Mouse (Mus musculus) cerebellum, adult 9-11 months (tissue): ENCODE data around the gene Ifngr1.

Experiments used
- DNase-seq: peaks from one replicate; pipeline ENCODE4 v3.0.0; 2022

Ifngr1 gene

DNA sequence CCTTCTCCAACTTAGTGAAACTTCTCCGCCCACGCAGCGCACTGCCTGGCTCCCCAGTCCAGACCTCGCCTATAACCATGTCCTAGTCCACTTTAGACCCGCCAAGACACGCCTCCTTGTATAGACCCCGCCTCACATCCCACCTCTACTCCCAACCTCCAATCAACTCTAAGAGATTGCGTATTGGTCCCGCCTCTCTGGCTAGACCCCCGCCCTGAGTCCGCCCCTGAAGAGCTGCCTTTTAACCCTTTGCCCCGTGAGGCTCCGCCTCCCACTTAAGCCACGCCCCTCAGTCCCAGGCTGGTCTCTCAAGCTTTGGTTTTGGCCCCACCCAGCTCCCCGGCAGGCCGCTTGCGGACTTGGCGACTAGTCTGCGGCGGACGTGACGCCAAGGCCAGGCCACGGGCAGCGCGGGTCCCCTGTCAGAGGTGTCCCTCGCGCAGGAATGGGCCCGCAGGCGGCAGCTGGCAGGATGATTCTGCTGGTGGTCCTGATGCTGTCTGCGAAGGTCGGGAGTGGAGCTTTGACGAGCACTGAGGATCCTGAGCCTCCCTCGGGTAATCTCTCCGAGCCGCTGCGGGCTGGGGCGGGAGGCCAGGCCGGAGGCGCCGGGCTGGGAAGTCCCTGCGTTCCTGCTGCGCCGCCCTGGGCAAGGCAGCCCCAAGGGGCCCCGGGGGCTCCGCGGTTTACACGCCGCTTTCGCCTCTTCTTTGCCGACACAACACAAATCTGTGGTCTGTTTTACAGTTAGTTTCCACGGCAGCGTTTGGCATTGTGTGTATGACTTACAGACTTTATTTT is at the start of gene Ifngr1:
Ifngr1 (plus strand) TSS at position 309 of the 801 bp plus-strand sequence.
- peak; percentile 99 for DNase-seq

DNA sequence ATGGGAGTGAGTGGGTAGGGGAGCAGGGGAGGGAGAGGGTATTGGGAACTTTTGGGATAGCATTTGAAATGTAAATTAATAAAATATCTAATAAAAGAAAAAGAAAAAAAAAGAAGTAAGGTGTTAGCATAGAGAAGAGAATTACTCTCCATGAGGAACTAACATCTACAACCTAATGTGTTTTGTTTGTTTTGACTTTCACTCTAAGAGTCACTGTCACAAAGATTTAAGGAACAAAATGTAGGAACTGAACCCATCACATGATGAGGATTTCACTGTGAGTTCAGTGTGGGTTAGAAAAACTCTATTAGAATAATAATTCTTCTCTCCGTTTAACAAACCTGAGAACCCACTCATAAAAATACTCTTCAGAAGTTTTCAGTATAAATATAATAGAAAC is 44.9 kb upstream of the Ifngr1 start:
- DNase-seq = no peak

DNA sequence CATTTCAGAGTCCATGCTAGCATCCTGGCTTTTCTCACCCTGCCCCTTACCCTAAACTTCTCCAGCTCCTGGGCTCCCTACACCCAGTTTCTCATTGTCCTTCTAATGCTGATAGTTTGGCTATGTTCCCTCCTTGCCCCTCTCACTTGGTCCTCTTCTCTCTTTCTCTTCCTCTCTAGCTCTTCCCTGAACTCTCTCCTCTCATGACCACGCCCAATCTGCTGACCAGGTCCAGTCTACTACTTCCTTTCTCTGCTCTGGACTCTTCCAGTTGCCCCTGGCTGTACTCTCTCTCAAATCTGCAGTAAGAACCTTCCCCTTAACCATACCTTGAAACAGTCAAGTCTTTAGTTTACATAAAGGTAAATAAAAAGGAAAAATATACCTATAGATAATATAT is 43.7 kb upstream of the Ifngr1 start:
- no peak for DNase-seq

DNA sequence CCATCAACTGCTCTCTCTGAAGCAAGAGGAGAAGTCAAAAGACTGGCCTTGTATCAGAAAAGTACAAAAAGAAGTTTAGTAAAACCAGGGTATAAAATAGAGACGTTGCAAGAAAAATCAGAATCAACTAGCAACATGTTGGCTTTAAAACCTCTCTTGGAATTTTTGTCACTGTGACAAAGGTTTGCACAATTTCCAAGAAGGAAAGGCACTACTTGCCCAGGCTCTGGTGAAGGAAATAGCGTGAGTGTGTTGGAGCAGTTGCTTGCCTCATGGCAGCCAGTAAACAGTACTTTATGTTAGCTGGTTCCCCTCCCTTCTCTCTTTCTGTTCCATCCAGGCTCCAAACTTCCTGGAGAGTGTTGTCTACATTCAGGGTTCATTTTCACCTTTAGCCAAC is 43.3 kb upstream of the Ifngr1 start:
- DNase-seq = no peak

DNA sequence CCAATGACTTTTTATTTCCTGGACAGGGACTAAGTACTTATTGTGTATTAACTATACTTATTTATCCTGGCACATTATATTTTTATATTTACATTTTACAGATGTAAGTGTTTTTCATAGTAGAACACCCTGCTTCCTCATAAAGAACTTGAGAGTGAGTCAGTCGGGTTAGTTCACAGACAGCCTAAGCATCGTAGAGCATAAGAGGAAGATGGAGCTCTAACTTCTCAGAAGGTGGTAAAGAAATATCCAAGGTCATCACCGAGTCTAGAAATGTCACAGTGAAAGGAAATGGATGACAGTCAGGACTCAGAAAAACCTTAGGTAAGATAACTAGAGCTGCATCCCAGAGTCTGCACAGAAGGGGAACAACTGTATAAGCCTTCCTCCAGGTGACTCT is 40.2 kb upstream of the Ifngr1 start:
- no peak for DNase-seq

DNA sequence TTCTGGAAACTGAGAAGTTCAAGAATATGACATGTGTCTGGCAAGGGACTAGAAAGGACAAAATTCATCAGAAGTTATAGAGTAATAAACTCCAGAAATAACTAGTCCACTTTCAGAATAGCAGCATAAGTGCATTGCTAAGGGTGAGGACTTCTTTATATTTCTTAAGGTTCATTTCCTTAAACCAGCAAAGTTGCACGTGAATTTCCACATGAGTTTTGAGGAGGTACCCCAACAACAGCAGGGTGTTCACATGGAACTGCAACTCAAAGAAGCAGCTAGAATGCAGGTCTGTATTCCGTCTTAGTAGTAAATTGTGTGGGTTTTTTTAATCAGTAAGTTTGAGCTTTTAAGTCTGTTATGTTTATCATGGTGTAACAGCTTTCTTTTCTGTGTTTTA is 37.9 kb upstream of the Ifngr1 start:
- DNase-seq = no peak

DNA sequence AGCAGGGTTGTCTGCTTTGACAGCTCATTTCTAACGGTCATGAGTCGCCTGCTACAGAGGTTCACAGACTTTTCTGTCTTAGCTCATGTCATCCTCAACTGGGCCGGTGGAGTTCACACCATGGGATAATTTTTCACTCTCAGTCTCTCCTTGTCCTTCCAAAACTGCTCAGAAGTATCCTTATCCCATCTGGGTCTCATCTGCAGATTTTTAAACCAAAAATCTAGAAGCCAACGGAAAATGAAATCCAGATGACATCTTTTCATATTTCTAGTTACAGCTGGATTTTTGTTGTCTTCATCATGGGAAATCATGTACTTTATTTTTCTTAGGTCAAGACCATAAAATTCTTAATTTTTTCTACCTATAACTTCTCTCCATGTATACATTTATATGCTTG is 34.1 kb upstream of the Ifngr1 start:
- DNase-seq = no peak

DNA sequence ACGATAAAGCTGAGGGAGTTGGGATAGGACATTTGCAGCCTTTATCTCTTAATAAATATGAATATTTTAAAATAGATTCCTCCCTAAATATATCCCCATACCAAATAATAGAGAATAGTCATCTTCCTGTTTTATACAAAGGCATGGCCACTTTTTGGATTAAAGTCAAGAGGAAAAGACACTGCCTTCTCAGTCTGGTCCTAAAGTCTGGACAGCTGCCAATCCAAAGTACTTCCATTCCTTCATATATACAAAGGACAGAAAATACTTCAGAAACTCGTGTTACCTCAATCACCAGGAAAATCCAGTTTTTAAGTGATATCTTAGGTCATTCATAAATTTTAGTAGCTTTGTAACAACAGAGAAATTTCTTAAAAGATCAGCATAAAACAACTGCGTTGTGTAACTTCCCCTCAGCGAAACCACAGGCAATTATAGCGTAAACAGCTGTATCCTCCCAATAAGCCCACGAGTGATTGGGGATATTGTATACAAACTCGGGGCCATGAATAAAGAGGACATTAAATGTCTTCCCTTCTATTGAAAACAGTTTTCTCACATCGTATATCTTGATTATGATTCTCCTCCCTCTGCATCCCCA is 32.1 kb upstream of the Ifngr1 start:
- no peak for DNase-seq

DNA sequence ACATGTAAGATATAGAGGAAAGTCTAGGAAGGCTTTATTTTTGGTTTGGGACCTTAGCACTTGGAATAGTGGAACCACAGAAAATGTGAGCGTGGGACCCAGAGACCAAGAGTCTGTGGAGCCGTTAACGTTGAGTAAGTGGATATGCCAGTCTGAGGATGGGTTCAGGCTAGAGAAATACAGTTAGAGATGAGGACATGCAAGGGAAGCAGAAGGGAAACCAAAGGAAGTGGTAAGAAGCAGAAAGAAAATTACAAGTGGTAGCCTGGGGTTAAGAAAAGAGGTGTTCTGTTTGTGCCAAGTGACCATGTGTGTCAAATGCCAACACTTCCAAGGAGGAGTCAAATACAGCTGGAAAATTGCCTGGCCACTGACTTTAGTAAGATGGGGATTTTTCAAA is 29.2 kb upstream of the Ifngr1 start:
- no peak for DNase-seq

DNA sequence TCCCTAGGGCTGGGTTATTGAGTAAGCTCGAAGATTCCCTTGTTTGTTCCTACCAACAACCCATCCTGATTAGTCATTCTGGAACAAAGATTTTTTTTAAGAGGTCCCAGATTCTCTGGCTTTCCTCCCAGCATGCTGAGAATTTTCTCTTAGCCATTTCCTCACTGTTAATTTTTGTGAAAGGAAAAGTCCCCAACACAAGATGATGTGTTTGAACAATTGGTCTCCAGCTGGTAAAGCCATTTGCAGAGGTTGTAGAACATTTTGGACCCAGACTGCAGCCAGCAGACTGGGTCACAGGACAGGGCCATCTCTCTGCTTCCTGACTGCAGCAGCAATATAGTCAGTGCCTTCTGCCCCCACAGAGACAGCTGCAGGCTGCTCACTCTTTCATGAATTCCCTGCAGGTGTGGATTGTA is 28.3 kb upstream of the Ifngr1 start:
- no peak for DNase-seq

DNA sequence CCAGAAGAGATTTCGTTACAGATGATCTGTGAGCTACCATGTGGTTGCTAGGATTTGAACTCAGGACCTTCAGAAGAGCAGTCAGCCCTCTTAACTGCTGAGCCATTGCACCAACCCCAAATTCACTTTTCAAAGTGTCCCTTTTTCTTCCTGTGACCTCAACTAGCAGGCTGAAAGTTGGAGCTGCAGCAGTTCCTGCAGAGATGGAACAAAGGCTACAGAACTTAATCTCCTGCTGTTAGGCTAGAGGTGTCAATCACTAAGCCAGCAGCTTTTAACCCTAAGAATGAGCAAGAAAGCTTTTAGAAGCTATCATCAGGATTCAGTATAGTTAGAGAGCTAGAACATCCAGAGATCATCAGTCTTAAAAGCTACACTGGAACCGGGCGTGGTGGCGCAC is 24.3 kb upstream of the Ifngr1 start:
- no peak for DNase-seq

DNA sequence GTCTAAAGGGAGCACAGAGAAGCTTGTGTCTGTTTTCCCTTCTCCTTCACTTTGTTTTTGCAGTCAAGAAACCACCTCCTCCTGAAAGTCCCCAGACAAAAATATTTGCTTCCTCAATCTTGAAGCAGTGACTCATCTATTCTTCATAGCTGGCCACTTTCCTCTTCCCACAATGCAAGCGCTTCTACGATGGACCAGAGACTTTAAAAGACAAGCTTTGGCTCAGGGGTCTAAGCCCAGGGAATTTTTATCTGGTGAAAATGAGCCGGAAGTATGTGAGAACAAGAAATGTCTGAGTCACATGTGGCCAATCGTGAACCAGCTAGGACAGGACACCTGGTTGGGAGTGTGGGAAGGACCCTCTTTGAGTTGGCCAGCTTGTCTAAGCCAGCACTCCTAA is 21.5 kb upstream of the Ifngr1 start:
- DNase-seq = no peak

DNA sequence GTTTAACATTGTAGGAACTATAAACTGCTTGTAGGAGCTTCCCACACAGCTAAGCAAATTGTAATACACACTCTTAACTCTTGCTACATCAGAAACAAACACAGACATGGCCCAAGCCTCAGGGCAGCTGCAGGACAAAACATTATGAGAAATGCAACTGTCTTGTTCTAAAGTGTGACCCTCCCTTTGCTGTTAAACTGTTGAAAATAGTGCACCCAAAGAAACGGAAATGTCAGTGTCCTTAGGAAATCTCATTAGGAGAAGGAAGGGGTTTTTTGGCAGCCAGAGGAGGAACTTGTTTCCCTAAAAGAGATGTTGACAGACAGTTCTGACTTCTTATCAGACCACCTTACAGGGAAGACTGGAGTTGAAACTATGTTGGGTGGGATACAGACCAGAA is 21.0 kb upstream of the Ifngr1 start:
- no peak for DNase-seq

DNA sequence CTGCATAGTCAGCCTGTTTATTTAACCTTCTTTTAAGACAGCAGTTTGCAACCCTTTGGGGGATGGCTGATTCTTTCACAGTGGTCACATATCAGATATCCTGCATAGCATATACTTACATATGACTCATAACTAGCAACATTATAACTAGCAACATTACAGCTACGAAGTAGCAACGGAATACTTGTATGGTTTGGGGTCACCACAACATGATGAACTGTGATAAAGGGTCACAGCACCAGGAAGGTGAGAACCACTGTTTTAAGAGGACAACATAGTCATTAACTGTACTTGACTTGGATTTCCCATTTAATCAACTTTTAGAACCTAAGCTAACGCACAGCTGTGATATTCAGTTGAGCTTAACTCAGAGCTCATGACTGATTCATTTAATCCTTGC is 14.2 kb upstream of the Ifngr1 start:
- no peak for DNase-seq

DNA sequence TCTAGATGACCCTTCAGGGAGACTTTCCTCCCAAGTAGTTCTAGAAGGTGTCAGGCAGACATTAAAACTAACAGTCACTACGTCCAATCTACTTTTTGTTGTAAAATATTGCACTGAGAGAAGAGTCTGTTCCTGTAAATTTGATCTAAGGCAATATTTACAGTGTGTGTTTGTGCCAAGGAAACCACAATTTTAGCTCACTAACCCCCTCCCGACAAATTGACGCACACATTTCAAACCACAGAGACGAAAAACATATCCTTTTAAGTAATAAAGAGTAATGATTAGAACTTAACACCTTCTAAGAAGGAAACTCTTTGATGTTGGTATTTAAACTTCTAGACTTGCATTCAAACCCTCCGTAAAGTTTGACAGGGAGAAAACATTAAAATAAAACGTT is 13.7 kb upstream of the Ifngr1 start:
- no peak for DNase-seq

DNA sequence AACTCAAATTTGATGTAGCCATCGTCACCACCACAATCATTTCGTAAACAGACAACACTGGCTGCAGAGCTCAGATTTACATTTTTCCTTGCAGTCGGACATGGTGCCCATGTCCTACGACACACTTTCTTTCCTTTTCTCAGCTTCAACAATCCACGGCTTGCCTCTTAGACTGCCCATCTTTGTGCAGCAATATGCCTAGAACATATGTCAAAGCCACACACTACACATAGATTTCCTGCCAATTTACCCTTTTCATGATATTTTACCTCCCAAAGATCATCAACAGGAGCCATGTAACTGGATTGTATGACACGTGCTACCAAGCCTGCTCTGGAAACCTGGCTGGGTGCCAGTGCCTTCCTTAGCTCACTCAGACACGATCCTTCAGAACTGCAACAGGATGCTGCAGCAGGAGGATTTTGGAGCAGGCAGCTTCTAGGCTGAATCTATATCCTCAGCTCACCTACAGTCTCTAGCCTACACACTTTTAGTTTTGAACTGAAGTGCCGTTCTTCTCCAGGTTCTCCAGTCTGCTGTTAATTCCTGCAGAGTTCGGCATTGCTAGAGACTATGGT is 13.3 kb upstream of the Ifngr1 start:
- no peak for DNase-seq

DNA sequence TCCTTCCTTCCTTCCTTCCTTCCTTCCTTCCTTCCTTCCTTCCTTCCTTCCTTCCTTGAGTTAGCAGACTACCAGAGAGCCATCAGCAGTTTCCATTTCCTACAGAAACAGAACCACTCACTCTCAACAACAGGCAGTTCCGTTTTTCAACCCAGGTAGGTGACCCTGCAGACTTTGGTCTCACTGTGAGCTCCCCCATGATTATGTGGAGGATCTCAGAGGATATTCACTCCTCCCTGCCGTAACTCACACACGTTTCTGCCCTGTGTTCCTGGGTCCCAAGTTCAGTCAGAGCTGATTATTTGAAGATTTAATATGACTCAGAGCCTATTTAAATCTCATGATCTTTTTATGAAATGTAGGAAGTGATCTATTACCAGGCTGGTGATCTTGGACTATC is 11.1 kb upstream of the Ifngr1 start:
- no peak for DNase-seq

DNA sequence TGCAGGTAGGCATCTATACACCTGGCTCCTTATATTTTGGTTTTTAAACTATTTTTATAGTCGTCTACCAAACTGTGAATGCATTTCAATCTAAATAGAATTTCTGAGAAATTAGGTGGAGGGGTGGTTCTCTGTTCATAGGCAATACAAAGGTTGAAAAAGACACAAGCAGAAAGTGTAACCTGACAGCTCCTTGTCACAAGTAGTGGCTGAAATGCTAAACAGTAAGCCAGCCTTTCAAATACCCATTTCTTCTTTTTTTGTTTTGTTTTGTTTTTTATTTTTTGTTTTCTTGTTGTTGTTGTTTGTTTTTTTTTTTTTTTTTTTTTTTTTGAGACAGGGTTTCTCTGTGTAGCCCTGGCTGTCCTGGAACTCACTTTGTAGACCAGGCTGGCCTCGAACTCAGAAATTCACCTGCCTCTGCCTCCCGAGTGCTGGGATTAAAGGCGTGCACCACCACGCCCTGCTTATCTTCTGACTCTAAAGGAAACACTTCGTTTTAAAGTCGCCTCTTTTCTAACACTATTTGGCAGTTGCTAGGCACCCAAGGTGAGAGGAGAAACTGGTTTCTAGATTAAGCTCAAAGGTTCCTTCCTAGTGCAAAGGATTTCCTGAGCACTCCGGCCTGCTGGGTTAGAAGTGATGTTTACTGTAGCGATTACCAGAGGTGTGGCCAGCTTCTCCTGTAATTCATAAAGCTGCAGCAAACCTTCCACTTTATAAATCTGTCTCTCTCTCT is 9.7 kb upstream of the Ifngr1 start:
- no peak for DNase-seq

DNA sequence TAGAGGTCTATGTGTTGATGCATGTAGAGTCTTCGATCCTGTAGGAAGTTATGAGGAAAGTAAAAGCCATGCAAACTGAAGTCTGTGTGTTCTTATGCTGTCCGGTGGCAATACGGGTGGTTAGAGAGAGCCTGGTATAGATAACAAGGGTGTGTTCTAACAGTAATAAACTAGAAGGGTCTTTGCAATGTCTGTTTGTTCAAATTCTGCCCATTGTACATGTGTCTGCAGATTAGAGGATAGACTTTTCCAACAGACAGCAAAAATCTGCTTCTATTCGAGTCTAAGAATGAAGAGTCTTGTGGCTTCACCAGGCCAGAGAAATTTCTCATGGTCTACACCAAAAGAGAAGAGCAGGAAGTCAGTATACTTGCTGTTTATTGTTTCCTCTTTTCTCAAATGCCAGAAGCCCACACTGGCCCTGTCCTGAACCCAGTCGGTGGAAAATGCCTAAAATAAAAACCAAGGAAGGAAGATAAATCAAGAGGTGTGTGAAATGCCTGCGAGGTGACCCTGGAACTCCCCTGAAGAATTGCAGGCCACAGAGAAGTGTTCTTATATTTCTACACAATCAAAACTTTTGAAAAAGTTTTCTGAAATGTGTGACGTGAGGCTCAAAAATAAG is 8.8 kb upstream of the Ifngr1 start:
- no peak for DNase-seq

DNA sequence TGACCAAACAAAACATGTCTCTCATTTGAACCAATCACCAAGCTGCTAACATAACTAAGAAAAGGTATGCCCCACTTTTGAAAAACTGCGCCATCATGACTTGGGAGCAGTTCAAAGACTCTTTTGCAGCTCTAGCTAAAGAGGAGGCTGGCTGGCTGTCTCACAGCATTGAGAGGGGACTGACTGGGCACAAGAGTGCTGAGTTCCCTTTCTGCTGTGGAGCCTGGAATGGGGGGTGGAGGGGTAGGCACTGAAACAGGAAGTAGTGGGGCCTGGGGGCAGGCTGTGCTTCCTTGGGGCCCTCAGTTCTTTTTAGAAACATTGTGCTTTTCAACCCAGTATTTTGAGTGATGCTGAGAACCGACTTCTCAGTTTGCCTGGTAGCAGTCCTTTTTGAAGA is 7.7 kb upstream of the Ifngr1 start:
- no peak for DNase-seq

DNA sequence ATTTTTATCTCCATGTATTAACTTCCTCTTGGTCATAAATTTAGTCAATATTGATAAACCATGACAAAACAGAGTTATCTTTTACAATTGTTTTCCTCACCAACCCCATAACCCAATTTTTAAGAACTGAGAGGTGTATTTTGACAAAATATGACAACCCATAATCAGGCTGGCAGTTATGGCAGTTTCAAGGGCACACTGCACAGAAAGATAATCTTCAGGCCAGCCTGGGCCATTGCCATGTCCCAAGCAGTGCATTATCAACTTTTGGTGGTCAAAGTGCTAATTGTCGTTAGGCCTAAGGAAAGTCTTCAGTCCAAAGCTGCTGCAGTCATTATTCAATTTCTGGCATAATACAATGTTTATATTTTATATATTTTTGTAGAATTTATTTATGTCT is 6.9 kb upstream of the Ifngr1 start:
- no peak for DNase-seq

DNA sequence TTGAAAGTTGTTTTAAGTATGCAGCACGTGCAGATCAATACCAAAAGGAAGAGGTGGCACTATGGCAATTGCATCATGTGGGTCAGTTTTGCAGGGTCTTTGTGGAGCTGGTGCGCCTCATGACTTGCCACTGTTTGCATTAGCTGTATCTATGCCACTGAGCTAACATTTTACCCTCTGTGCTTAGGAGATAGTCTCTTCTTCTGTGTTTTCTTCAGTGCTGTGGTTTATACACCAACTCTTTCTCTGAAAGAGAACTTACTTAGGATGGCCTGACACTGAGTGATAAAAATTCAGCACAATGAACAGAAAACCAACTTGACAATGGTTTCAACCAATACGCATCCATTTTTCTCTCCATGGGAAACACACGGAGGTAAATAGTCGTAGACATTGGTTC is 5.9 kb upstream of the Ifngr1 start:
- DNase-seq = no peak

DNA sequence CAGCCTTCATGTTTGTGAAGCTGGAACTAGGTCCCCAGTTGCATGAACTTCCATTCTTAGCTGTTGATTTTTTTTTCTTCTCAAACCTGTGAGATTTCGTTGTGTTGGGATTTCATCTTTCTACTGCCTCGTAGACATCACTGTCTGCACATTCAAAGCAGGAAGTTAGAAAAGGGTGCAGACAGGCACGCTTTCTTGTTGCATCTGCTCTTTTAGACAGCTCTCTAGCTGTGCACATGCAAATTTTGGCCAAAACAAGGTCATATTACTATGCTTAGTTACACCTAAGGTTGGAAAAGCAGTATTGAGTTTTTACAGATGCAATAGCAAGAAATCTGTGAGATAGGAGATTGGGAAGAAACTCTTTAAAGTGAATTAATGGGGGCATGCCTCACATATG is 4.5 kb upstream of the Ifngr1 start:
- no peak for DNase-seq
